Mouse (Mus musculus) gastrocnemius, postnatal 36 days (tissue): ENCODE results near the gene Ttll13. TPM values are rescaled to one million over a fixed set of nuclear protein-coding genes. Genes with fewer than 3 reads are reported as not detected.
A peak's percentile ranks its signal among the peaks of the same experiment; 100 is the strongest.

Source experiments
- DNase-seq, 2 experiments: peaks; one replicate each; pipeline ENCODE4 v3.0.0; 2022
- intact Hi-C: fragments of 180-260 bp; cut with DNase I; formaldehyde crosslinking; loops from one replicate; pipeline ENCODE4 v1.15.1; 2025
- total RNA-seq, 2 experiments: library from RNA; stranded (reverse); gene quantifications; 2 replicates each; pipeline ENCODE4 v1.2.3; 2021

The Ttll13 gene
- total RNA-seq, 2 experiments from 2014 or later, result 0.17 to 0.33 TPM

- DNase-seq, result peak; percentile 75 to 79
- intact Hi-C loops, result no loop called here
These were observed 14.6 kb downstream of the Ttll13 start, which contains the start of gene Ngrn for GRCm38 (mm10) chr7:80260625-80261371. TSS of gene Ngrn (plus strand) at chr7:80261215.

GRCm38 (mm10) chr7:80261372-80261990 is 15.3 kb downstream of the Ttll13 start:
- intact Hi-C loops, result no loop called here
- DNase-seq, result no peak

- no peak for DNase-seq
- intact Hi-C loops, result no loop called here
These were observed 18.4 kb downstream of the Ttll13 start for GRCm38 (mm10) chr7:80264606-80265005.

- intact Hi-C loops, result no loop called here
- no peak for DNase-seq
These were observed 21.6 kb downstream of the Ttll13 start for GRCm38 (mm10) chr7:80267764-80268163.

GRCm38 (mm10) chr7:80268897-80269750 is 22.9 kb downstream of the Ttll13 start, which contains the start of gene Vps33b:
TSS of gene Vps33b (plus strand) at chr7:80269649.
- DNase-seq, result peak; percentile 92 to 94
- intact Hi-C loops, result no loop called here

- intact Hi-C loops, result no loop called here
- no peak for DNase-seq
These were observed 23.6 kb downstream of the Ttll13 start for GRCm38 (mm10) chr7:80269751-80270255.

- no peak for DNase-seq
- intact Hi-C loops, result no loop called here
These were observed 27.3 kb downstream of the Ttll13 start for GRCm38 (mm10) chr7:80273456-80273855.

GRCm38 (mm10) chr7:80276374-80276773 is 30.2 kb downstream of the Ttll13 start:
- no peak for DNase-seq
- intact Hi-C loops, result no loop called here

- no peak for DNase-seq
- intact Hi-C loops, result no loop called here
These were observed 33.9 kb downstream of the Ttll13 start for GRCm38 (mm10) chr7:80280032-80280431.

GRCm38 (mm10) chr7:80280998-80281397 is 34.8 kb downstream of the Ttll13 start:
- intact Hi-C loops, result no loop called here
- no peak for DNase-seq

GRCm38 (mm10) chr7:80281646-80282045 is 35.5 kb downstream of the Ttll13 start:
- intact Hi-C loops, result no loop called here
- DNase-seq, result no peak

- intact Hi-C loops, result no loop called here
- no peak for DNase-seq
These were observed 37.2 kb downstream of the Ttll13 start for GRCm38 (mm10) chr7:80283226-80283918.

GRCm38 (mm10) chr7:80284391-80284790 is 38.2 kb downstream of the Ttll13 start:
- intact Hi-C loops, result no loop called here
- no peak for DNase-seq

- no peak for DNase-seq
- intact Hi-C loops, result no loop called here
These were observed 39.5 kb downstream of the Ttll13 start for GRCm38 (mm10) chr7:80285725-80286124.

- intact Hi-C loops, result no loop called here
These were observed 41.6 kb downstream of the Ttll13 start for GRCm38 (mm10) chr7:80287736-80288135.

GRCm38 (mm10) chr7:80294062-80294763 is 48.0 kb downstream of the Ttll13 start, which contains the start of gene Prc1:
TSS of gene Prc1 (plus strand) at chr7:80294450.
- DNase-seq, result peak; percentile 97 to 99
- intact Hi-C loops, result no loop called here

More at GRCm38 (mm10) chr7:80287736-80288135, 41.6 kb downstream of the Ttll13 start:
- DNase-seq, result no peak

- intact Hi-C loops, result no loop called here
- no peak for DNase-seq
These were observed 48.8 kb downstream of the Ttll13 start for GRCm38 (mm10) chr7:80294764-80295648.

GRCm38 (mm10) chr7:80296462-80296861 is 50.3 kb downstream of the Ttll13 start:
- no peak for DNase-seq
- intact Hi-C loops, result no loop called here
